Mouse (Mus musculus): Measurements from ENCODE around the gene Ankrd35. TPM values are rescaled to one million over a fixed set of nuclear protein-coding genes. Genes with fewer than 3 reads are reported as not detected.
A peak's percentile ranks its signal among the peaks of the same experiment; 100 is the strongest.

The Ankrd35 gene
- polyA plus RNA-seq, 1 experiment from 2014 or later: 0.16 TPM

- Histone ChIP-seq H3K27me3 (ENCODE audit: control insufficient read depth, insufficient read depth, low read length) (no peaks in the 10 kb centered on the region), H3K9ac (ENCODE audit: low read length) (peak within 1 kb of the TSS; percentile 79), H3K9me3 (ENCODE audit: control insufficient read depth, low read length) (no peaks in the 10 kb centered on the region), H3K4me3 (ENCODE audit: low read depth, low read length) (peak within 1 kb of the TSS; percentile 85), H3K27ac (ENCODE audit: low read depth, low read length) (peak within 1 kb of the TSS; percentile 90), H3K4me2 (ENCODE audit: low read depth) (peak within 1 kb of the TSS; percentile 81), H3K36me3 (ENCODE audit: control insufficient read depth, insufficient read depth, low read length) (no peaks in the 10 kb centered on the region; the same call in 1 of the 2 replicates), H3K4me1 (ENCODE audit: control insufficient read depth, insufficient read depth, low read length) (peaks cover 9% of the 10 kb centered on the region; the same call in 1 of the 2 replicates)
- WGBS: under 1% methylated on average over 35 of the region's 35 CpGs
- peak; percentile 87 for DNase-seq (ENCODE audit: low spot score)
- ATAC-seq (ENCODE audit: insufficient read depth, low FRiP score, low TSS enrichment): peak; percentile 56
Observed at GRCm38 (mm10) chr3:96696198-96696765, 26.4 kb downstream of the Ankrd35 start, which contains the start of gene Pias3. Pias3 (plus strand) TSS chr3:96696384.

GRCm38 (mm10) chr3:96696766-96697732 is 27.1 kb downstream of the Ankrd35 start:
- ATAC-seq (ENCODE audit: insufficient read depth, low FRiP score, low TSS enrichment) (peak; percentile 94), DNase-seq (ENCODE audit: low spot score) (peak; percentile 94)
- no peaks in the 10 kb centered on the region for H3K9me3 ChIP-seq (ENCODE audit: control insufficient read depth, low read length)
- no peaks in the 10 kb centered on the region for H3K27me3 ChIP-seq (ENCODE audit: control insufficient read depth, insufficient read depth, low read length)
- peak overlapping the region; percentile 90 for H3K27ac ChIP-seq (ENCODE audit: low read depth, low read length)
- peaks cover 9% of the 10 kb centered on the region; the same call in 1 of the 2 replicates for H3K4me1 ChIP-seq (ENCODE audit: control insufficient read depth, insufficient read depth, low read length)
- peaks cover under 1% of the 10 kb centered on the region; the same call in 1 of the 2 replicates for H3K36me3 ChIP-seq (ENCODE audit: control insufficient read depth, insufficient read depth, low read length)
- H3K4me3 ChIP-seq (ENCODE audit: low read depth, low read length): peak overlapping the region; percentile 85
- under 1% methylated on average over 79 of the region's 85 CpGs for WGBS
- H3K4me2 ChIP-seq (ENCODE audit: low read depth): peak overlapping the region; percentile 81
- H3K9ac ChIP-seq (ENCODE audit: low read length): peak overlapping the region; percentile 79

GRCm38 (mm10) chr3:96698993-96699690 is 29.2 kb downstream of the Ankrd35 start:
- Histone ChIP-seq H3K9ac (ENCODE audit: low read length) (no peak overlapping the region), H3K9me3 (ENCODE audit: control insufficient read depth, low read length) (no peaks in the 10 kb centered on the region), H3K27ac (ENCODE audit: low read depth, low read length) (no peak overlapping the region), H3K27me3 (ENCODE audit: control insufficient read depth, insufficient read depth, low read length) (no peaks in the 10 kb centered on the region), H3K4me3 (ENCODE audit: low read depth, low read length) (no peak overlapping the region), H3K36me3 (ENCODE audit: control insufficient read depth, insufficient read depth, low read length) (peaks cover 4% of the 10 kb centered on the region), H3K4me2 (ENCODE audit: low read depth) (no peak overlapping the region), H3K4me1 (ENCODE audit: control insufficient read depth, insufficient read depth, low read length) (peaks cover 9% of the 10 kb centered on the region; the same call in 1 of the 2 replicates)
- DNase-seq (ENCODE audit: low spot score) (no peak), ATAC-seq (ENCODE audit: insufficient read depth, low FRiP score, low TSS enrichment) (no peak)
- WGBS: 40% methylated on average over 19 of the region's 19 CpGs

- no peak for DNase-seq (ENCODE audit: low spot score)
- peaks cover 4% of the 10 kb centered on the region for H3K36me3 ChIP-seq (ENCODE audit: control insufficient read depth, insufficient read depth, low read length)
Observed at GRCm38 (mm10) chr3:96700376-96700775, 30.4 kb downstream of the Ankrd35 start.

GRCm38 (mm10) chr3:96701003-96701402 is 31.1 kb downstream of the Ankrd35 start:
- 85% methylated on average over 4 of the region's 4 CpGs for WGBS
- H3K27ac ChIP-seq (ENCODE audit: low read depth, low read length): no peak overlapping the region
- DNase-seq (ENCODE audit: low spot score) (no peak), ATAC-seq (ENCODE audit: insufficient read depth, low FRiP score, low TSS enrichment) (no peak)
- no peaks in the 10 kb centered on the region for H3K27me3 ChIP-seq (ENCODE audit: control insufficient read depth, insufficient read depth, low read length)
- H3K9me3 ChIP-seq (ENCODE audit: control insufficient read depth, low read length): no peaks in the 10 kb centered on the region
- no peak overlapping the region for H3K9ac ChIP-seq (ENCODE audit: low read length)
- no peak overlapping the region for H3K4me3 ChIP-seq (ENCODE audit: low read depth, low read length)
- H3K4me2 ChIP-seq (ENCODE audit: low read depth): no peak overlapping the region
- peaks cover 5% of the 10 kb centered on the region; the same call in 1 of the 2 replicates for H3K4me1 ChIP-seq (ENCODE audit: control insufficient read depth, insufficient read depth, low read length)
- peaks cover 4% of the 10 kb centered on the region for H3K36me3 ChIP-seq (ENCODE audit: control insufficient read depth, insufficient read depth, low read length)

More at GRCm38 (mm10) chr3:96700376-96700775, 30.4 kb downstream of the Ankrd35 start:
- Histone ChIP-seq H3K9me3 (ENCODE audit: control insufficient read depth, low read length) (no peaks in the 10 kb centered on the region), H3K4me2 (ENCODE audit: low read depth) (no peak overlapping the region), H3K4me3 (ENCODE audit: low read depth, low read length) (no peak overlapping the region), H3K9ac (ENCODE audit: low read length) (no peak overlapping the region), H3K4me1 (ENCODE audit: control insufficient read depth, insufficient read depth, low read length) (peaks cover 9% of the 10 kb centered on the region; the same call in 1 of the 2 replicates), H3K27me3 (ENCODE audit: control insufficient read depth, insufficient read depth, low read length) (no peaks in the 10 kb centered on the region), H3K27ac (ENCODE audit: low read depth, low read length) (no peak overlapping the region)
- WGBS: 60% methylated on average over 7 of the region's 7 CpGs
- no peak for ATAC-seq (ENCODE audit: insufficient read depth, low FRiP score, low TSS enrichment)

GRCm38 (mm10) chr3:96704778-96705177 is 34.8 kb downstream of the Ankrd35 start:
- Histone ChIP-seq H3K4me1 (ENCODE audit: control insufficient read depth, insufficient read depth, low read length) (0 out of 2 replicates have a peak, but pooled peaks cover 4% of the 10 kb centered on the region), H3K4me3 (ENCODE audit: low read depth, low read length) (no peak overlapping the region), H3K9ac (ENCODE audit: low read length) (no peak overlapping the region), H3K36me3 (ENCODE audit: control insufficient read depth, insufficient read depth, low read length) (peaks cover 4% of the 10 kb centered on the region), H3K27me3 (ENCODE audit: control insufficient read depth, insufficient read depth, low read length) (no peaks in the 10 kb centered on the region), H3K27ac (ENCODE audit: low read depth, low read length) (no peak overlapping the region), H3K9me3 (ENCODE audit: control insufficient read depth, low read length) (no peaks in the 10 kb centered on the region), H3K4me2 (ENCODE audit: low read depth) (no peak overlapping the region)
- no peak for ATAC-seq (ENCODE audit: insufficient read depth, low FRiP score, low TSS enrichment)
- DNase-seq (ENCODE audit: low spot score): no peak
- WGBS: 67% methylated on average over 11 of the region's 11 CpGs

- H3K4me3 ChIP-seq (ENCODE audit: low read depth, low read length): no peak overlapping the region
- H3K4me1 ChIP-seq (ENCODE audit: control insufficient read depth, insufficient read depth, low read length): 0 out of 2 replicates have a peak, but pooled peaks cover 4% of the 10 kb centered on the region
- H3K27me3 ChIP-seq (ENCODE audit: control insufficient read depth, insufficient read depth, low read length): no peaks in the 10 kb centered on the region
- no peak overlapping the region for H3K9ac ChIP-seq (ENCODE audit: low read length)
- no peak for DNase-seq (ENCODE audit: low spot score)
- H3K27ac ChIP-seq (ENCODE audit: low read depth, low read length): no peak overlapping the region
- no peak for ATAC-seq (ENCODE audit: insufficient read depth, low FRiP score, low TSS enrichment)
- H3K4me2 ChIP-seq (ENCODE audit: low read depth): no peak overlapping the region
- 92% methylated on average over 11 of the region's 11 CpGs for WGBS
- peaks cover 6% of the 10 kb centered on the region for H3K36me3 ChIP-seq (ENCODE audit: control insufficient read depth, insufficient read depth, low read length)
- no peaks in the 10 kb centered on the region for H3K9me3 ChIP-seq (ENCODE audit: control insufficient read depth, low read length)
Observed at GRCm38 (mm10) chr3:96706217-96706616, 36.3 kb downstream of the Ankrd35 start.

- Histone ChIP-seq H3K9ac (ENCODE audit: low read length) (no peak overlapping the region), H3K4me3 (ENCODE audit: low read depth, low read length) (no peak overlapping the region), H3K4me1 (ENCODE audit: control insufficient read depth, insufficient read depth, low read length) (0 out of 2 replicates have a peak, but pooled peaks cover 4% of the 10 kb centered on the region), H3K27ac (ENCODE audit: low read depth, low read length) (no peak overlapping the region), H3K9me3 (ENCODE audit: control insufficient read depth, low read length) (no peaks in the 10 kb centered on the region), H3K4me2 (ENCODE audit: low read depth) (no peak overlapping the region), H3K36me3 (ENCODE audit: control insufficient read depth, insufficient read depth, low read length) (peaks cover 7% of the 10 kb centered on the region), H3K27me3 (ENCODE audit: control insufficient read depth, insufficient read depth, low read length) (no peaks in the 10 kb centered on the region)
- DNase-seq (ENCODE audit: low spot score): peak; percentile 7
- 80% methylated on average over 7 of the region's 7 CpGs for WGBS
- no peak for ATAC-seq (ENCODE audit: insufficient read depth, low FRiP score, low TSS enrichment)
Observed at GRCm38 (mm10) chr3:96706984-96707383, 37.1 kb downstream of the Ankrd35 start.
